Mouse (Mus musculus) right cerebral cortex, postnatal 10 days (tissue): ENCODE data around the gene Cdhr4.
"Not testable (repeated sequence)": the region's sequence is repeated elsewhere in the genome, so short reads cannot be mapped to it uniquely, and the experiment has no call there.

Experiments
- DNase-seq, 2 experiments: peaks; one replicate each; pipeline ENCODE4 v3.0.0; 2021; ENCODE audit warnings: low spot score in 2 of 2

Gene Cdhr4

GRCm38 (mm10) chr9:108010385-108010784 is 18.1 kb downstream of the Cdhr4 start:
- no peak for DNase-seq

GRCm38 (mm10) chr9:108013577-108013976 is 21.3 kb downstream of the Cdhr4 start:
- DNase-seq, result not testable (repeated sequence)

GRCm38 (mm10) chr9:108017127-108017526 is 24.8 kb downstream of the Cdhr4 start:
- no peak for DNase-seq

DNA sequence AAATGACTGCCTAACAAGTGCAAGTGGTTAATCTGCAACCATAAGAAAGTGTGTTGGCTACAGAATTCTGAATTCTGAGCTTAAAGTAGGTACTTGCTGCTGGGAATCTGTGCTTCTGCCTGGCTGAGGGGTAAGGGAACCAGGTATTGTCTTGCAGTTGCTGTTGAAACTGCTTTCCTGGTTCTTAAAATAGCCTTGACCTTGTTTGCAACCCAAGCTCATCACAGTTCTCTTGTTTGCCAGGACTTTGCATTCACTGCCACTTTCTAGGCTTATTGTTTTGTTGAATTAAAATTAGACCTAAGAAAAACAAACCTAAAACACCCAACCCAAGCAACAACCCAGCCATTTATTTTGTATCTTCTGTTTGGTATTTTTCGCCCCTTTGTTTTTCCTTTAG is 28.4 kb downstream of the Cdhr4 start:
- no peak for DNase-seq

DNA sequence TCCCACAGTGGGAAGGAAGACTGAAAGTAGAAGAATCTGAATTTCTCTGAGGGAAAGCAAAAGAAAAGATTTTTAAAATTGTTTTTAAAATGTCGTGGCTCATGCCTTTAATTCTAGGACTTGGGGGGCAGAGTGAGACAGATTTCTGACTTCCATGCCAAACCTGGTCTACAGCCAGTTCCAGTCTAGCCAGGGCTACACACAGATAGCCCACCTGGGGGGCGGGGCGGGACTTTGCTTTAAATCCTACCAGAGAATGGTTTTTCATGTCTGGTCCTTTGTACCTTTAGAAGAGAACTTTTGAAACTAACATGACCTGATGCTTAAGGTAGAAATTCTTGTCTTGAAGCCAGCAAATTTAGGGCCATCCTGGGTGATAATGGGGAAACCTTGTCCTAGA is 30.9 kb downstream of the Cdhr4 start:
- no peak for DNase-seq

- no peak for DNase-seq
These were observed 34.3 kb downstream of the Cdhr4 start for GRCm38 (mm10) chr9:108026584-108026983.

- DNase-seq, result no peak
These were observed 35.6 kb downstream of the Cdhr4 start for GRCm38 (mm10) chr9:108027867-108028266.

DNA sequence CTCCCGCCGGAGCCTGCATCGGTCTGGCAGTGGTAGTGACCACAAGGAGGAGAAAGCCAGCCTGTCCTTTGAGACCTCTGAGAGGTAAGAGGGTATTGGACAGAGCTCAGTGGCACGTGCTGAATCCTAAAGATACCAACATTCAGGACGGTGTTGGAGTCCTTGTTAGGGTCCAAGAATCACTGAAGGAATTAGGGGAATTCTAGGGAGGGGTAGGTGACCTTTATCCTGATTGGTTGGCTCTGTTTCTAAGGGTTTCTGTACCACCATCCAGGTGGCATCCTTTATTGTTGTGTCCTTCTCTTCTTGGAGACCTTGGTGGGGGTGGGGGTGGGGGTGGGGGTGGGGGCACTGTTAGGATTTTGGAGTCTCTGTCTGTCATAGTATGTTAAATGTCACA is 39.8 kb downstream of the Cdhr4 start:
- no peak for DNase-seq

GRCm38 (mm10) chr9:108035331-108036156 is 43.2 kb downstream of the Cdhr4 start:
- peak in 1 of 2 experiments; percentile 15 for DNase-seq

GRCm38 (mm10) chr9:108044751-108045492 is 52.6 kb downstream of the Cdhr4 start:
- DNase-seq, result no peak

- no peak for DNase-seq
These were observed 54.3 kb downstream of the Cdhr4 start for GRCm38 (mm10) chr9:108046582-108046981.

GRCm38 (mm10) chr9:108047601-108048565 is 55.6 kb downstream of the Cdhr4 start:
- DNase-seq, result no peak

GRCm38 (mm10) chr9:108048566-108048955 is 56.3 kb downstream of the Cdhr4 start:
- DNase-seq, result no peak

DNA sequence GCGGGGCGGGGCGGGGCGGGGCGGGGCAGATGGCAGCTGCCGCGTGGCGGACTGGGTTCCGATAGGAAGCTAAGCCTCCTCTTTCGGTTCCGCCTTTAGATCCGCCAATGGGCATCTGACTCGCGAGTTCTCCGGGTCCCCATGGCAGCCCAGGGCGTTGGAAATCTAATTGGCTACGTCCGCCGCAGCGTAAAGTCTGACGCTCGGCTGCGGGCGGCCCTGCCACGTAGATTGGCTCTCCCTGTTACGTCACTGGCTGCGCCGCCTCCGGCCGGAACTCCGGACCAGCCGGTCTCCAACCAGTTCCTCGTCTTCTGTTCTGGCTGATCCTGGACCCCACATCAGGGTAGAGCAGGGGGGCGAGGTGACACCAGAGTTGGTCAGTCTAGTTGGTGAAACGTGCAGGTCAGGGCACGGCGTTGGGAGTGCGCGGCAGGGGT is 56.7 kb downstream of the Cdhr4 start, which contains the start of gene Gmppb:
Gene Gmppb (plus strand): TSS at position 227 of the 440 bp plus-strand sequence.
- DNase-seq, result peak; percentile 98 to 99
